Mouse (Mus musculus): ENCODE data around the gene Sox12. TPM values are rescaled to one million over a fixed set of nuclear protein-coding genes. Genes with fewer than 3 reads are reported as not detected.
"Not testable (repeated sequence)": the region's sequence is repeated elsewhere in the genome, so short reads cannot be mapped to it uniquely, and the experiment has no call there.

Sox12 gene
- 87.0 and 105 TPM in 2 replicates for polyA plus RNA-seq (2012; rRNA removed)

DNA sequence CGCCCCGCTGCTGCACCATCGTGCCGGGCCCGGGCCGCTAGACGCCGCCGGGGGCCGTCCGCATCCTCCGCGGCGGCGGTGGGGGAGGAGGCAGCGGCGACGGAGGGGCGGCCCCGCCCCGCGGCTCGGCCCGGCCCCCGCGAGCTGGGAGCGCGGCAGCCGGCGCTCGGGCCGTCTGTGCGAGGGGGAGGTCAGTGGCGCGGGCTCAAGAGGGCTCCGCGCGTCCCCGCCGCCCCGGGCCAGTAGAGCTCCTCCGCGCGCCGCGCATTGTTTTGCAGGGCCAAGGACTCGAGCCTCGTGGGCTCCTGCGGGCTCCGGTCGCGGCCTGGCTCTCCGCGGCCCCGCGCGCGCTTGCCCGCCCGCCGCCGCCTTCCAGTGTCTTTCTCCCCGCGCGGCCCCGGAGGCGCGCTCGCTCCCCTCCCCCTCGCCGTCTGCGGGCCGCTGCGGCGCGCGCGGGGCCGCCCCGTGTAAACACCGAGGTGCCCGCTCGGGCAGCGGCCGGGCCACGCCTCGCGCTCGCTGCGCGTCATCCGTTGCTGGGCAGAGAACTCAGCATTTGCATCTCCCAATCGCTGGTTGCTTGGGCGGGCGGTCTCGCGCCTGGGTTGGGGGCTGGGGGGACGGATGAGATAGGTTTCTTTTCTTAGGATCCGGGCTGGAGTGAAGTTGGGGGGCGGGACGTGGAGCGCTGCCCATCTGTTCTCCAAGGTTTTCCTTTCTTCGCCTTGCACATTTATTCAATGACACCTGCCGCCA, at the start of gene Sox12:
Gene Sox12, minus strand, starts transcription at position 384 of the 756 bp plus-strand sequence.
- DNase-seq (ENCODE audit: low read depth) = peak; percentile 98
- TF ChIP-seq POLR2A (IDR thresholded peaks at IDR 0.05; ENCODE audit: borderline replicate concordance, extremely low read depth, insufficient read depth, insufficient read length, poor library complexity, severe bottlenecking) = peak; percentile 88; the same call in 1 of the 2 replicates
- no peak for TF ChIP-seq CTCF (IDR thresholded peaks at IDR 0.05; ENCODE audit: borderline replicate concordance, extremely low read depth, insufficient read depth, insufficient read length)

DNA sequence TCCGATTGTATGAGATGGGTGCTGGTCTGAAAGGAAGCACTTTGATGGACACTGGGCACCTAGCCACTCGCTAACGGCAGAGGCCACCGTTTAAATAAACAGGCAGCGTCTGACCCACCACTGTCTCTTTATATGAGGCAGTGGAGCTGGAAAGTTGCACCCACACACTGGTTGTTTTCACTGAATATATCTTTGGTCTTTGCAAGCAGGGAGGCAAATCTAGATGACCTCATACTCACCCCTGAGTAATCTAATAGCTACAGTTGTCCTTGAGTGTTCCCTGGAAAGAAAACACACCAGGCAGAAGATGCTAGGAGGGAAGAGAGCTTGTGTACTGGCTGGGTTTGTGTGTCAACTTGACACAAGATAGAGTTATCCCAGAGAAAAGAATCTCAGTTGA, 49.6 kb upstream of the Sox12 start:
- no peak for DNase-seq (ENCODE audit: low read depth)
- TF ChIP-seq CTCF (IDR thresholded peaks at IDR 0.05; ENCODE audit: borderline replicate concordance, extremely low read depth, insufficient read depth, insufficient read length) = no peak
- TF ChIP-seq POLR2A (IDR thresholded peaks at IDR 0.05; ENCODE audit: borderline replicate concordance, extremely low read depth, insufficient read depth, insufficient read length, poor library complexity, severe bottlenecking) = no peak

DNA sequence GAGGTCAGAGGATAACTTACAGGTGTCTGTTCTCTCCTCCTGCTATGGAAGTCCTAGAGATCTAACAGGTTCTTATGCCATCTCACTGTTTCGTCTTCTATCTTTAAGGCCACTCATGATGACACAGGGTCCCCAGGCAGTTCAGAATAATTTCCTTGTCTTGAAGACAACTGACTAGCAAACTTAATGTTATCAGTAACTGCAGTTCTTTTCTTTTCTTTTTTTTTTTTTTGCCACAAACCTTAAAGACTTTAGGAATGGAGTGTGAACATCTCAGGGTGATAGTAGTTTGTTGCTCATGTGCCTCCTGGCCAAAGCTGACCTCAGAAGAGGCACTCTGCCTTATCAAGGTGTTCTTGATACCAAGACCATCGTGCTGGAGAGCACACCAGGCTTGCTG, 48.8 kb upstream of the Sox12 start:
- no peak for TF ChIP-seq CTCF (IDR thresholded peaks at IDR 0.05; ENCODE audit: borderline replicate concordance, extremely low read depth, insufficient read depth, insufficient read length)
- TF ChIP-seq POLR2A (IDR thresholded peaks at IDR 0.05; ENCODE audit: borderline replicate concordance, extremely low read depth, insufficient read depth, insufficient read length, poor library complexity, severe bottlenecking) = no peak
- no peak for DNase-seq (ENCODE audit: low read depth)

DNA sequence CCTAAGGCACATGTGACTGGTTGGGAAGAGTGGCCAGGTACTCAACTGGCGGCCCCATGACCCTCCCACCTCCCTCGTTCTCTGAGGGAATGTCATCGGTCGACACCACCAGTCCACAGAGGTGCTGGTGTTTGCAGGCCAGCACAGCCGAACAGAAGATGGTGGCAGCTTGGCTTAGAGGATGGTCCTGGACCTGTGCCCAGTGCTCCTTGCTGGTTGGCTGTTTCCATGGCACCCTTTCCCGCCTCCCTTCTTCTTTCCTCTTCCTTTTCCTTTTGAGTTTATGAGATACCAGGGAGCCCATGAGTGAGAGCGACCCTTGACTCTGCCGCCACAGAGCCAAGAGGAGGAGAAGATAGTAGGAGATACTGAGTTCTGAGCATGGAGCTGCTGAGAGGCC, 45.4 kb upstream of the Sox12 start:
- TF ChIP-seq POLR2A (IDR thresholded peaks at IDR 0.05; ENCODE audit: borderline replicate concordance, extremely low read depth, insufficient read depth, insufficient read length, poor library complexity, severe bottlenecking) (no peak), CTCF (IDR thresholded peaks at IDR 0.05; ENCODE audit: borderline replicate concordance, extremely low read depth, insufficient read depth, insufficient read length) (no peak)
- DNase-seq (ENCODE audit: low read depth) = peak; percentile 49

DNA sequence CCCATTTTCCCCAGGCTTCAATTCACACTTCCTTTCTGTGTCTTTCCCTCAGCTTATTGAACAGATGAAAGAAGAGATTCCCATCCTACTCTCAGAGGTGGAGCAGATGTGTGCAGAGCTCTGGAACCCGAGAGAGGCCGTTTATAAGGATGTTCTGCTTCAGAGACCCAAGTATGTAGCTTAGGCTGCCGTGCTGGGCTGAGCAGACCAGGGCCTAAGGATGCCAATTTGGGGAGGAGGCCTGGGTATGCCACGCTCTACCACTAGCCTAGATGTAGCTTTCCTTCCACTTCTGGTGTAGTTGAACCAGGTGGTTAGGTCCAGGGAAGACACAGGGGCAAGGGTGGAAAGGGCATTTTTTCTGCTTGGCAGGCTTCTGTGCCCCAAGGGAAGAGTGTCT, 44.5 kb upstream of the Sox12 start:
- DNase-seq (ENCODE audit: low read depth) = no peak
- no peak for TF ChIP-seq CTCF (IDR thresholded peaks at IDR 0.05; ENCODE audit: borderline replicate concordance, extremely low read depth, insufficient read depth, insufficient read length)

DNA sequence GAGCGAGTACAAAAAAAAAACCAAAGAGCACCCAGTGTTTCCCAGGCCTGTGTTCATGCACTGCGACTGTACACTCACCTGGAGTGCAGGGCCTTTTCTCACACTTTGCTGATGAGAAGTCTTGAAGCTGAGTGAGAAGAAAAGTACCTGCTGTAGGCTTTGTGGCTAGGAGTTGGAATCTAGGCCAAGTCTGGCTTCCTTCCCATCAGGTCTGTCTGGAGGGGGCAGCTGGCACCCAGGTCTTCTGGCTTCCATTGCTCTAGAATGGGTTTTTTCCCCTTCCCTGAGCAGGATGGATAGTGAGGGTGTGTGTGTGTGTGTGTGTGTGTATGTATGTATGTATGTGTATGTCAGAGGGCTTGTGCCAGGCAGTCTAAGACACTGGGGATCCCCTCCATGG, 42.0 kb upstream of the Sox12 start:
- TF ChIP-seq CTCF (IDR thresholded peaks at IDR 0.05; ENCODE audit: borderline replicate concordance, extremely low read depth, insufficient read depth, insufficient read length) (no peak), POLR2A (IDR thresholded peaks at IDR 0.05; ENCODE audit: borderline replicate concordance, extremely low read depth, insufficient read depth, insufficient read length, poor library complexity, severe bottlenecking) (no peak)
- DNase-seq (ENCODE audit: low read depth) = no peak

DNA sequence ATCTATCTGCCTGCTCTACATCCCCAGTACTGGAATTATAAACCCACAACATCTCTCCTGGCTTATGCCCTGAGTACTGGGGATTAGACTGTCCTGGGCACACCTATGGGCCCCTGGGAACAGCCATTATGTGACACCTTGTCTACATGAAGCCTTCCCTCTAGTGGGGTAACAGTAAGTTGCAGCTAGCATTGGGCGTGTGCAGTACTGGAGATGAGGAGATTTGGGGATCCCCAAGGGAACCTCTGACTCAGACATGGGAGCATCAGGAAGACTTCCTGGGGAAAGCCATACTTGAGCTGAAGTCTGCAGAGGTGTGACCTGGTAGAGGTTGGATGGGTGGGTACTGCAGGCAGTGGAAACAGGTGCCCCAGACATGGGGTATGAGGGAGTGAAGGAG, 41.1 kb upstream of the Sox12 start:
- TF ChIP-seq POLR2A (IDR thresholded peaks at IDR 0.05; ENCODE audit: borderline replicate concordance, extremely low read depth, insufficient read depth, insufficient read length, poor library complexity, severe bottlenecking) (no peak), CTCF (IDR thresholded peaks at IDR 0.05; ENCODE audit: borderline replicate concordance, extremely low read depth, insufficient read depth, insufficient read length) (peak; percentile 16; the same call in 1 of the 2 replicates)
- DNase-seq (ENCODE audit: low read depth) = no peak

DNA sequence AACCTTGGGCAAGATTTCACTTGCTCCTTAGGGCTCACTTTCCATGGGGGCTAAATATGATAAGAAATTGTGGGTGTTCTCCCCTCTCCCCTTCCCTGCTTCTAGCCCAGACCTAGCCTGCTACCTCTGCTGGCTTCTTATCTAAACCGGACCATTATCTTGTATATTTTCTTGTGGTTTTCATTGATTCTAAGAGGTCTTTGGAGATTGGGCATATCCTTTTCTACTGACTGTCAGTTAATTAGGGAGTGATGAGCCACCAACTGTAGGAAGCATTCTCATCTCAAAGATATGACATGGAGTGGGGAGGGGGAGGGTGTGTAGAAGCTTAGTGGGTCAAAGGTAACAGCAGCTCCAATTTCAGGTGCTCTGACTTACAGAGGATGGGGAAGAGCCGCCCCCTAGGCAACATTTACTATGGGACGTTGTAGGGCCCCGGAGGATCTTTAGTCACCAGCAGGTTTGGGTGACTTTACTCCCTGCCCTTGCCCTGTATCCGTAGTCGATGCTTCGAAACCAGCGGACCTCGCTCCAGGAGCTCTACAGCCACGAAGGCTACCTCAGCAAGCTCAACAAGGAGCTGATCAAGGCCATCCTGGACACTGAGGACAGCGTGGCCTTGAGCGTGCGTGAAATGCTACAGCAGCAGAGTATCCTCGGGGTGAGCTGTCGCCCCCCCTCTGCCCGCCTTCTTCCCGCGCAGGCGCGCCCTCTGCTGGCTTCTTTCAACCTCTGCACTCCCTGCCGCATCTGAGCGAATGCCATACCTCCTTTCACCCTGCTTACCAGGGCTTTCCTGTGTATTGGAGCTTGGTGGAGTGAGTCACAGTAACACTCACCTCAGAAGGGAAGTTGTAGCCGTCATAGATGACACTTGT, 39.4 kb upstream of the Sox12 start:
- peak; percentile 89 for DNase-seq (ENCODE audit: low read depth)

DNA sequence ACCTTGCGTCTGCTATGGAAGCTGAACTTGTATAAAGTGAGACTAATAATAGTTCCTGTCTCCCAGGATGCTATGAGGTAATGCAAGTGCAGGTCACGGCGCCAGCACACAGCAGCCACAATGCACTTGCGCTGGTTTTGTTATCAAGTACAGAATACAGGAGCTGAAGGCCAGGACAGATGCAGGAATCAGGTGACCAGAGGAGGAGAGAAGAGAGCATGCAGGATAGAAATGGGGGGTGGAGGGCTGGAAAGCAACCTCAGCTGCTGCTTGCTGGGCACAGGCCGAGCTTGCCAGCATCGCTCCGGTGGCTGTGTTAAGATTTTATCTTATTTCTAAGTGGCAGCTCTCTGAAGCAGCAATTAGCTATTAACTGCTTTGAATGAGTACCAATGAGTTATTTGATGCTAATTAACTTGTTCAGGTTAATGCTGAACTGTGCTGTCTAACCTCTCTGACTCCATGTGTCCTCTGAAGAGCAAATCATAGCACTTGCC, 38.6 kb upstream of the Sox12 start:
- TF ChIP-seq POLR2A (IDR thresholded peaks at IDR 0.05; ENCODE audit: borderline replicate concordance, extremely low read depth, insufficient read depth, insufficient read length, poor library complexity, severe bottlenecking) (no peak), CTCF (IDR thresholded peaks at IDR 0.05; ENCODE audit: borderline replicate concordance, extremely low read depth, insufficient read depth, insufficient read length) (no peak)
- DNase-seq (ENCODE audit: low read depth) = peak; percentile 40

More for the DNA sequence above, 39.4 kb upstream of the Sox12 start:
- TF ChIP-seq POLR2A (IDR thresholded peaks at IDR 0.05; ENCODE audit: borderline replicate concordance, extremely low read depth, insufficient read depth, insufficient read length, poor library complexity, severe bottlenecking) (no peak), CTCF (IDR thresholded peaks at IDR 0.05; ENCODE audit: borderline replicate concordance, extremely low read depth, insufficient read depth, insufficient read length) (peak; percentile 95)

DNA sequence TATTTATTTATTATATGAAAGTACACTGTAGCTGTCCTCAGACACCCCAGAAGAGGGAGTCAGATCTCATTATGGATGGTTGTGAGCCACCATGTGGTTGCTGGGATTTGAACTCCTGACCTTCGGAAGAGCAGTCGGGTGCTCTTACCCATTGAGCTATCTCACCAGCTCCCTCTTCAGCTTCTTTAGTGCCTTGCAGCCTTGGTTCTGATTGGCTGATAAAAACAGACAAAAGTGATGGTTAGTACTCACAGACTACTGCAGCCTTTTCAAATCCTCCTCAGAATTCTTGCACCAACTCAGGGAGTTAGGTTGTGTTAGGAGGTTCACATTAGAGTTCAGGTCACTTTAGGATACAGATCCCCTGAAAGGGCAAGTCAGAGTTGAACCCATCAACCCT, 30.6 kb upstream of the Sox12 start:
- DNase-seq (ENCODE audit: low read depth) = not testable (repeated sequence)

DNA sequence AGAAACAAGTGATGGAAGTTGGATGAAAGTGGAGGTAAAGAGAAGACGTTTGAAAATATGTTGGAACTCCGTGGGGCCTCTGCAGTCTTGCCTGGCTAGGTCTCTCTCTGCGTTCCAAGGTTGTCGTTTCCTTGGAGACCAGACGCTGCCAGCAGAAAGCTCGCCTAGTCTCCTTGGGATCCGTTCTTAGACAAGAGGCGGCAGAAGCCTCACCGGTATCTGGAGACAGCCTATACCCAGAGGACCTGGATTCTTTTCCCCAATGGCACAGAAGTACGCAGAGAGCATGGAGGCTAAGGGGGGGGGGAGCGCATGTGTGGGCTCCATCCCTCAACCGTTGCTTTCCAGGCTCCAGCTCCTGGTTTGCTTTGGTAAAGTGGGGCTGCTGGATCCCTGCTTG, 29.6 kb upstream of the Sox12 start:
- DNase-seq (ENCODE audit: low read depth) = peak; percentile 79
- no peak for TF ChIP-seq CTCF (IDR thresholded peaks at IDR 0.05; ENCODE audit: borderline replicate concordance, extremely low read depth, insufficient read depth, insufficient read length)
- no peak for TF ChIP-seq POLR2A (IDR thresholded peaks at IDR 0.05; ENCODE audit: borderline replicate concordance, extremely low read depth, insufficient read depth, insufficient read length, poor library complexity, severe bottlenecking)

DNA sequence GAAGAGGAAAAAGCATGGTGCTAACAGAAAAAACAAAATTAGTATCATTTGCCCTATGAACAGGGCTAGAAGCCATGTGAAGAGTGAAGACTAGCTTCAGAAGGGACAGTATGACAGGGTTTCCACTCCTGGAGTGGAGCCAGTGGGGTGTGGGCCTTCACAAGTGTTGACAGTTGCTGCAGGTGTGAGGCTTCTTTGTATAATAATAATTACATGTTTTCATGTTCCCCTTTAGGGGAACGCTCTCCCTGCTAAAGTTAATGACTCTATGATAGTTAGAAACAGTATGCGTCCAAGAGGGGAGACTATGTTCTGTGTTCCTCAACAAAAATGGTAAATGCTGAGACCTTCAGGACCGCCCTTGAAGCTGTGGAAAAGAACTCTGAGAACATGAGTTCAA, 17.9 kb upstream of the Sox12 start:
- no peak for DNase-seq (ENCODE audit: low read depth)
- TF ChIP-seq CTCF (IDR thresholded peaks at IDR 0.05; ENCODE audit: borderline replicate concordance, extremely low read depth, insufficient read depth, insufficient read length) = no peak
- no peak for TF ChIP-seq POLR2A (IDR thresholded peaks at IDR 0.05; ENCODE audit: borderline replicate concordance, extremely low read depth, insufficient read depth, insufficient read length, poor library complexity, severe bottlenecking)

All from brain, embryonic 14.5 days (tissue).